Mouse (Mus musculus): Measurements from ENCODE around the gene Tmem274.
"Not testable (repeated sequence)": the region's sequence is repeated elsewhere in the genome, so short reads cannot be mapped to it uniquely, and the experiment has no call there.

Gene Tmem274

DNA sequence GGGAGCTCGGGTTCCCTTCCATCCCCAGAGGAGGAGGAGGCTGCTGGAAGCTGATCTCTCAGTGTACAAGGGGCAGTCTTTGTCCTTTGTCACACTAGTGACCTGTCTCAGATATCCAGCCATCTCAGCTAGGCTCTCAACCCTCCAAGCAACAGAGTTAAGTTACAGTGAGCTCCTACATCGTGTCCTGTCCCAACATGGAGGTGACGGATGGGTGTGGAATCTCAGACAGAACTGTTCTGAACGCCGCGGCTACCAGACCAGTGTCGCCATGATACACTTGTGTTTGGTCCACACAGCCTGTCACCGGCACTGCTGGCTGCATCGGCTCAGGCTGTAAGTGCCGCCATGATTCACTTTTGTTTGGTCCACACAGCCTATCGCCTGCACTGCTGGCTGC, at the start of gene Tmem274:
TSS of gene Tmem274 (plus strand) at position 301 of the 400 bp plus-strand sequence.
- no peak for DNase-seq

DNA sequence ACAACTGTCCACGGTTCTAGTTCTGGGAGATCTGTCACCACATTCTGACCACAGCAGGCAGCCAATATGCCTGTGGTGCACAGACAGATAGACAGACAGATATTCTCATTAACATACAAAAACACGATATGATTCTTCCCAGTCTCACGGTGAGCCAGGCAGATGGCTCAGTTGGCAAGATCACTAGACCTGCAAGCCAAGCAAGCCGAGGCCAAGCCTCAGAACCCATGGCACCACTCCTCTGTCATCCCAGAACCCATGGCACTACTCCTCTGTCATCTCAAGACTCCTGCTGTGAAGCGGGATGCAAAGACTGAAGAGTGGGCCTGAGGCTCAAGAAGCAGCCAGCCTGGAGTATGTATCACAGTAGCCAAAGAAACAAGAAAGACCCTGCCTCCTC, 47.6 kb upstream of the Tmem274 start:
- peak; percentile 82 to 91 for DNase-seq

DNA sequence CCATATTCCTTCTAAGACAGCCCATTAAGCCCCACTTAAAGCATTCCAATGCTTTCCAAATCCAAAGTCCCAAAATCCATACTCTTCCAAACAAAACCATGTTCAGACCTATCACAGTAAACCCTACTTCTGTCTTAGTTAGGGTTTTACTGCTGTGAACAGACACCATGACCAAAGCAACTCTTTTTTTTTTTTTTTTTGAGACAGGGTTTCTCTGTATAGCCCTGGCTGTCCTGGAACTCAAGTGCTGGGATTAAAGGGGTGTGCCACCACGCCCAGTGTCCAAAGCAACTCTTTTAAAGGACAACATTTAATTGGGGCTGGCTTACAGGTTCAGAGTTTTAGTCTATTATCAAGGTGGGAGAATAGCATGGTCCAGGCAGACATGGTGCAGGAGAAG, 45.3 kb upstream of the Tmem274 start:
- DNase-seq, result not testable (repeated sequence)

DNA sequence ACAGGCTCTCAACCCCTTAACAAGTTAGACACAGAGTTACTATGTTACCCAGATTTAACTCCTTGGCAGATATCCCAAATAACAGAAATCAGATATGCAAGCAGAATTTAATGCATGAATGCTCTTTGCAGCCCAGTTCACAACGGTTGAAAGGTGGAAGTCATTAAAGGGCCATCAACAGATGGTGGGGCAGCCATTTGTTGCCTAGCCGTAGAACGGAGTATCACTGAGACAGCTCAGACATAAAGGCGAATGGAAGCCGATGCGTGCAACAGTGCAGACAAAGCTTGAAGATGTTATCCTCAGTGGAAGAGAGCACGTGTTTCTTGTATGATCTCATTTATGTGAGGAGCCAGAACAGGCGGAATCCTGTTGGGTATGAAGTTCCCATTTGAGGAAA, 36.6 kb upstream of the Tmem274 start:
- DNase-seq, result no peak

DNA sequence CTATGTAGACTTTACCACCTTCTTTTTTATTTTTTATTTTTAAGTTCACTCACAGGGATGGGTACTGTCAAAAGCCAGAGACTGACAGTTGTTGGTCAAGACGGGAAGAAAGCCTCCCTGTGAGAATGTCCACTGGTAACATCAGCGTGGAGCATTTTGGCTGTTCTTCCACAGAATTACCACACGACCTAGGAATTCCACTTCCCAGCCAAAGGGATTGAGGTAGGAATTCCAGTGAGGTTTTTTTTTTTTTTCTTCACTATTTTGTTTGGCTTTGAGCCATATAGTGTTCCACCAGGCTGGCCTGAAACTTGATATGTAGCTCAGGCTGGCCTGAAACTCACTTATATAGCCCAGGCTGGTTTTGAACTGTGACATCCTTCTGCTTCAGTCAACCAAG, 34.7 kb upstream of the Tmem274 start:
- no peak for DNase-seq

DNA sequence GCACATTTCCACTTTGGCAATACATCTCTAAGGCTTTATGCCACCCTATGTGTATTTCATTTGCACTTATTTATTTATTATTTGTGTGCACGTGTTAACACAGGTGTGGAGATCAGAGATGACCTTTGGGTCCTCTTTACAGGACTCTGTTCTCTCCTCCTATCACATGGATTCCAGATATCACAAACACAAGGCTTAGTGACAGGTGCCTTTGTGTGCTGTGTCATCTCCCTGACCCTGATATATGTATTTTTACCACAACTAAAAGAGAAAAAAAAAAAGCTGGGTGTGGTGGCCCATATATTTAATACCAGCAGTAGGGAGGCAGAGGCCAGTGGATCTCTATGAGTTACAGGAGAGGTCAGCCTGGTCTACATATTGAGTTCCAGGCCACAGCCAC, 32.7 kb upstream of the Tmem274 start:
- DNase-seq, result no peak

DNA sequence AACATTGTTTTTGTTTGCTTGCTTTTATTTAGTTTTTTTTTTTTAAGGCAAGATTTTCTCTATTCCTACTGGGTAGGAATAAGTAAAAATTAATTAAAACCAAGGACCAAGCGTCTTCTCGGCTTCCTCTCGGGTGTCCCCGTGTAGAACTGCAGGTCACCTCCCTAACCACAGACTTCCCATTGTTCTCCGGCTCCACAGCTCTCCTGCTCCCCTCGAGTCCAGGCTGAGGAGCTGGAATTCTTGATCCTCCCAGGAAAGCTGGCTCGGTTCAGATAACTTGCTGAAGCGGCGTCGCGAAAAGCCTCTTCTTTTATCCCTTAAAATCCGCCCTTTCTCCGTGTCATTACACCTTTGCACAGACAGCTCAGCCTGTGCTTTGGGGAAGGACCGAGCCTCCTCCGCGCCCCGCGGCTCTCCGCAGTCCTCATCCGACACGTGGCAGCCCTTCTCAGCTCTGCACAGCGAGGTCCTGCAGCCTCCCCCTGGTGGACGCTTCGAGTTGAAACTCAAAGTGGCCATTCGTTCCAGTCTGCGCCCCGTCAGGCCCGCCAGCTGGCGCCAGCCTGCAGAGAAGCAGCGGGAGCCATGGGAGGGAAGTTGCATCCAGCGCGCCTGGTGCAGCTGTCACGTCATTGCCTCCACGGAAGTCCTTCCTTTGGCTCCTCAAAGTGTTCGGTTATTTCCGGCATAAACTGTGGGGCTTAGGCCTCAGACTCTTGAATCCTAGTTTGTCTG, 32.0 kb upstream of the Tmem274 start:
- peak; percentile 91 to 93 for DNase-seq

DNA sequence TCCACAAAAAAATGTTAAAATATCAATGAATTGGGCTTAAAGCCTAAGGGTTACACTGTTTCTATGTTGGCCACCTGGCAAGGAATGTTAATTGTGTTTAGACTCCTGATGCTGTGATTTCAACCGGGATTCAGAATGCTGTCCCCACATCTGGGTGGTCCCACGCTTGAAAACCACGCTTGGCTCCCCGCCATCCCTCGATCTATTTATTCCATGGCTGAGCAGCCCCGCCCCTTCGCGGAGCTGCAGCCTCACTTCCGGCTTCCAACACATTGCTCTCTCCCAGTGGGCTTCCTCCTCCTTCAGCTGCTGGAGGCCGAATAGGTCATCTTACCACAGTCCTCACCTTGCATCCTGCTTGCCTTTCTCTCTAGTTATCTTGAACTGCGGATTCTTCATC, 31.3 kb upstream of the Tmem274 start:
- peak; percentile 57 to 67 for DNase-seq

DNA sequence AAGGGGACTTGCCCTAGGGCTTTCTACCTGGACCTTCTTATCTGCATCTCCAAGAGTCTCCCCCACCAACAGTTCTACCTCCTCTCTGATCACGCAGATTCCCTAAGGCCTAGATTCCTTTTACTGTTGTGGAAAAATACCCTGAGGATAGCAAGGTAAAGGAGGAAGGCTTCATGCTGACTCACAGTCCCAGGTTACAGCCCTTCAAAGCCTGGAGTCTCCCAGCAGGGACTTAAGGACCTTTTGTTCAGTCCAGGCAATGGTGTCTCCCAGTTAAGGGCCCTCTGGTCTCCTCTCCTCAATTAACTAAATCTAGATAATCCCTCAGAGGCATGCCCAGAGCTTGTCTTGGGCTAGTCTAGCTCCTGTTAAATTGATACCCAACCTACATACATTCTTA, 30.9 kb upstream of the Tmem274 start:
- no peak for DNase-seq

DNA sequence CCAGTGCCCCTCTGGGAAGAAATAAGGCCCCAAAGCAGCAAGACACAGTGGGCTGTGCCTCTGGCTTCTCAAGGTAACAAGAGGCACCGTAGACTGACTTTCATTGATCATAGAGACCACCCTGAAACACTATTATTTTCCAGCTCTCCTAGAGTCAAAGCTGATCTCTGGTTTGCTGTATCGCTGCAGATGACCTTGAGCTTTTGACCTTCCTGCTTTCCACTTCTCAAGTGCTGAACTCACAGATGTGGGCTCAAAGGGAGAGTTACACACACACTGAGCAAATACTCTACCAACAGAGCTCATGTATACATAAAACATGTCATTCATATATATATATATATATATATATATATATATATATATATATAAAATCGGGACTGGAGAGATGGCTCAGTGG, 26.5 kb upstream of the Tmem274 start:
- DNase-seq, result no peak

DNA sequence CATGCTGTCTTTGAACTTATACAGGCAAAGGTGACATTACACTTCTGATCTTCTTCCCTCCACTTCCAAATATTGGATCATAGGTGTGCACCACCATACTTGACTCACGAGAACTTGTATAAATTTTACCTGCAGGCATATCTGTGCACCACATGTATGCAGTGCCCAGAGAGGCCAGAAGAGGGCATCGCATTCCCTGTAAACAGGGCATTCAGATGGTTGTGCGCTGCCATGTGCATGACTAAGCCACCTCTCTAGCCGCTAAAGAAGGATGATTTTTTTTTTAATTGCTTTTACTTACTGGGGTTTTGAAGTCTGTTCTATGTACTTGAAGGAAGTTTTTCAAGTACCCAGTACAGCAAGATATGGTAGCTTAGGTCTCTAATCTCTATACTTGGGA, 23.5 kb upstream of the Tmem274 start:
- DNase-seq, result peak; percentile 59 to 86

DNA sequence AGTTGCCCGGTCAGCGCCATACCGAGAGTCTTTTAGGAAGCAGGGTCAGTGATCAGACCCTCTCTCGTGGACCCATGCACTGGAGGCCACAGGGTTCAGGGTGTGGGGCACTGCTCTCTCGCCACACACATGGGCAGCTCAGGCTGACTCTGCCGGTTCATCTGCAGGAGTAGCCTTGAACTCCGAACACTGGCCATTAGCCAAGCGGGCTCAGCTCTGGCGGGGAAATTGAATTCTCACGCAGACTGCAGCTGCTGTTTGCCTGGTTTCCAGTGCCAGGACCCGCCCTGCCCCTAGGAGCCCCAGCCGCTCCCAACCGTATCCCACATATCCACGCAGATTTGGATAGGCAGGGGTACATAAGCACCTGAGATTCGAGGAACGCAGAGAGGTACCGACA, 22.9 kb upstream of the Tmem274 start:
- peak; percentile 48 to 55 for DNase-seq

DNA sequence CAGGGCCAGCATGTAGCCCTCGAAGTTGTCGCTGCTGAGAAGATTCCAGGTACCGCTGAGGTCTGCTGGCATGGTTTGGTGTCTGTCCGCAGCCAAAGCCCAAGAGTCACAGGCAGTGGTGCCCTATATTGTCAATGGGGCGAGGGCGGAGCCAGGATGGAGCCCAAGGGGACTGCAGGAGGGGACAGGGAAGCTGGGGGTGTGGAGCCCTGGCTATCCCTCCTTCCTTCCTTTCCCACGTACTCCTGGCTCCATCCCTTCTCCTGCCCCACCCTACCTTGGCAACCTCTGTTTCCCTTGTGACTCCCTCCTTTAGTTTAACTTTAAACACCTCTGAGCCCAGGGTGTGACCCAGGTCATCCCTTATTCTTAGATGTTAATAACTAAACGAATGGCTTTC, 22.3 kb upstream of the Tmem274 start, which contains the start of gene Rbp7:
TSS of gene Rbp7 (minus strand) at position 100 of the 400 bp plus-strand sequence.
- DNase-seq, result no peak

DNA sequence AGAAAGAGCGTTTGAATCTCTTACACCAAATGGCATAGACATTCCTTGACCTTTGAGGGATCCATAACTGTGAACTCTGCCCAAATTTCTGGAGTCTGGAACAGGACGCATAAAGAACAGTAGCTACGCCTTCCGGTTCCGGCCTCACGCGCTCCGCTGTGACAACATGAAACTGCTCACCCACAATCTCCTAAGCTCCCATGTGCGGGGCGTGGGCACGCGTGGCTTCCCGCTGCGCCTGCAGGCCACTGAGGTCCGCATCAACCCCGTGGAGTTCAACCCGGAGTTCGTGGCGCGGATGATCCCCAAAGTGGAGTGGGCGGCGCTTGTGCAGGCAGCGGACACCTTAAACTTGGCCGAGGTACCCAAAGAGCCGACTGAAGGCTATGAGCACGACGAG, 20.0 kb upstream of the Tmem274 start:
- not testable (repeated sequence) for DNase-seq

DNA sequence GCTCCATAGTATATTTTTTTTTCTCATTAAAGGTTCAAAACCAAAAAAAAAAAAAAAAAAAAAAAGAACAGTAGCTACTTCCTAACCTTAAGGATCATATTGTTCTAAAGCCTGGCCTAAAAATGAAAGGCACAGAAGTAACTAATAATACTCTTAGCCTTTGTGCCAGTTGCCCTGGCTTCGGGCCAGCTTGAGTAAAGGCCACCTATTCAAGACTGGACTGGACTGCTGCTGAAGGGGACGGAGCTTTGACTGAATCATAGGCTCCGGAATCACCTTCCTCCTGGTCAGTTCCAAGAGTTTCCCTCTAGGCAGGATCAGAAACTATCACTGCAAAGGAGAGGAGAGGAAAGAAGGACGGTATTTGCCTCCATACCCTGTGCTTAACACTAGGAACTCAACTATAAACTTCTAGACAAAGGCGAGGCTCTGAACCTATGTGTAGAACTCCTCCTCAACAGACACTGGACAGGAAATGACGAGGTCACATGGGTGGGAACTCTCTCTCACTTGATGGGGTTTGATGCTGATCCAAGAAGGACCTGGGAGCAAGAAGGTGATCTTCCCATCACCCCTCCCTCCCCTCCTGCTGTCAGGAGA, 19.2 kb upstream of the Tmem274 start:
- DNase-seq, result no peak

DNA sequence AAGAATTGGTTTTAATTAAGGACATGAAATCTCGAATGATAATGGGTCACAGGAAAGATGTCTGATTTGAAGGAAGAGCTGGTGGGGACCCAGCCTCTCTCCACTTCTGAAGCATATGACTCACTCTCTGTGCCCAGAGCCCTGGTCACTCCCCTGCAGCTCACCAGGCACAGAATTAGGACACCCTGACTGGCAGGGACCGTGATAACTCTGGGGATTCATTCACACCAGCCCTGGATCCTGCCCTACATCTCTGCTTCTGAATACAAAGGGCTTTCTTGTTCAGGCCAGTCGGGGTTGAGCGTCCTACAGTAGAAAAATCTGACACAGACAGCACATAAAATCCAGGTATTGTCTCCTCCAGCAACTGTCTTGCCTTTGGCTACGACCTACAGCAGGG, 18.7 kb upstream of the Tmem274 start:
- DNase-seq, result no peak

DNA sequence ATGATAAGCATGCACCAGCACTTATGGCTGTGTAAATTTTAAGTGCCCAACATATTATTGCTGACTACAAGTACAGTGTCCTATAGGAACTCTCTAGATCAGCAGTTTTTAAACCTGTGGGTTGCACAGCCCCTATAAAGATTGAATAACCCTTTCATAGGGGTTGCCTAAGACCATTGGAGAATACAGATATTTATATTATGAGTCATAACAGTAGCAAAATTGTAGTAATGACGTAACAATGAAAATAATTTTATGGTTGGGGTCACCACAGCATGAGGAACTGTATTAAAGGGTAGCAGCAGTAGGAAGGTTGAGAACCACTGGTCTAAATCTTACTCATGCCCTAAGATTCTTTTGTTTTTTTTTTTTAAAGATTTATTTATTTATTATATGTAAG, 17.8 kb upstream of the Tmem274 start:
- no peak for DNase-seq

DNA sequence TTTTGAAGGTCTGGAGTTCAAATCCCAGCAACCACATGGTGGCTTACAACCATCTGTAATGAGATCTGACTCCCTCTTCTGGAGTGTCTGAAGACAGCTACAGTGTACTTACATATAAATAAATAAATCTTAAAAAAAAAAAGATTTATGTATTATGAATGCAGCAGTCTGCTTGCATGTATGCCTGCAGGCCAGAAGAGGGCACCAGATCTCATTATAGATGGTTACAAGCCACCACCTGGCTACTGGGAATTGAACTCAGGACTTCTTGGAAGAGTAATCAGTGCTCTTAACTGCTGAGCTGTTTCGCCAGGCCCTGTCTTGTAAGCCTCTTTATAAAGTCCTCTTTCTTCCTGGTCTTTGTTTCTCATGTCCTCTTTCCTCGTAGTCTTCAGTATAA, 16.7 kb upstream of the Tmem274 start:
- not testable (repeated sequence) for DNase-seq

DNA sequence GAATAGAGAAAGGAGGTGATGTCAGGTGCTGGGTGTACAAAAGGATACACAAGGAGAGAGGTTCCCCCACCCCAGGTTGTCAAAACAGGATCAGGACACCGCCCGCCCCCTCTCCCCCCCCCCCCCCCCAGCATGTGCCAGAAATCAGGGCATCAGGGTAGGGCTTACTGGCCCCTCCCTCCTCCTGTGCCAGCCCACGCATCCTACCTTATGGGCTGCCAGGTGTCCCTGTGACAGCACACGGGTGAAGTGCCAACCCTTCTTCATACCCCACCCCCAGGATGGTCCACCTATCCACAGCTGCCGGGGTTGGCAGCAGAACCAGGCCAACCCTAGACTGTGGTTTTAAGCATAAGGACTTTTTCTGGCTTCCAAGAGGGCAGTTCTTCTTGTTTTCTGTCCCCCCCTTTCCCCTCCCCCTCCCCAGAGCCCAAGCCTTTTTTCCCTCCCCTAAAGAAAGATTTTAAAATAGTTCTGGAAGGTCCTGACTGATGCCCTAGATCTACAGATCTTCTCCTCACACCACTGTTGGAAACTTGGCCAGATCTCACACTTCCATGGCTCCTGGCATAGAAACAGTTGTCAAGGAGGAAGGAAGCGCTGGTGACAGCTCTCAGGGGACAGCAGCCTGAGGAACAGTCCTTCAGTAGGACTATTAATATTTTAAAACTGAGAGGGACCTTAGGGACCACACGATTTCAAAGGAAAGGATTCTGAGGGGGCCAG, 15.4 kb upstream of the Tmem274 start:
- DNase-seq, result peak; percentile 76 to 80

DNA sequence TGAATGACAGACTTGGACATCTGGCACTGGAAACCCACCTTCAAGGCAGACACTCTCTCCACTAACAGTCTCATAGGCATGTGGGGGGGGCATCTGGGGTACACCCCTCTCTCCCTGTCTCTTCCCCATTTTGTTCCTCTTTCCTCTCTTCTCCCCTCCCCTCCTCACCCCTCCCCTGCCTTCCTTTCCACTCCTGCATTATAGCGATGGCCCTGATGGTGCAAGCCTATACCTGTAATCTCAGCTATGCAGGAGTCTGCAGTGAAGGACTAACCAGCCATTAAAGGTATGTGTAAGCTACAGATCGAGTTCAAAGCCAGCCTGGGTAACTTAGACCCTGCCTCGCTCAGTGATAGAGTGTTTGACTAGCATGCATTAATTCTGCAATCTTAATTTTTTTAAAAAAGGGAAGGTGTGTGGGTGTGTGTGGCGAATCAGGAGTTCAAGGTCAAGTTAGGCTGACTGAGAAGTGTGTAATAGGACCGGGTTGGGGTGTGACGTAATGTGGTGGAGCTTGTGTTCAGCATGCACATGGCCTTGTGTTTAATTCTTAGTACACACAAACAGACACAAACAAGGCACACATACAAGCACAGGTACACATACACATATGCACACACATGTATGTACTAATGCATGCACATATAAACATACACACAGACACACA, 14.7 kb upstream of the Tmem274 start:
- peak in 1 of 2 experiments; percentile 30 for DNase-seq

DNA sequence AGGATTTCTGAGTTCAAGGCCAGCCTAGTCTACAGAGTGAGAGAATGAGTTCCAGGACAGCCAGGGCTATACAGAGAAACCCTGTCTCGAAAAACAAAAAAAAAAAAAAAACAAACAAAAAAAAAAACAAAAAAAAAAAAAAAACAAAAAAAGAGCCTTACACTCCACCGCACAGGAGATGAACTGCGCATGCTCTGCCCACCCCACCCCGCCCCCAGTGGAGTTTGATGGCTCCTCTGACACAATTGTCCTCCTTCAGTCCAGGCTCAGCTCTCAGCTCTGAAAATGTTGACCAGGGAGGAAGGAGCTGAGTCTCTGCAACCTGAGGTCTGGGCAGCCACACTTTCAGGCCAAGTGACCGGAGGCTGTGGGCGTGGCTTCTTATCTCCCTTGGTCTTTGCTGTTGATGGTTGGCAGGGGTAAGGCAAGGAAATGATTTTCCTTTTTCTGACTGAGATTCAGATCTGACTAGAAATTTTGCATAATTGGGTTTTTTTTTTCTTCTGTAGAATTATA, 13.7 kb upstream of the Tmem274 start:
- DNase-seq, result no peak

DNA sequence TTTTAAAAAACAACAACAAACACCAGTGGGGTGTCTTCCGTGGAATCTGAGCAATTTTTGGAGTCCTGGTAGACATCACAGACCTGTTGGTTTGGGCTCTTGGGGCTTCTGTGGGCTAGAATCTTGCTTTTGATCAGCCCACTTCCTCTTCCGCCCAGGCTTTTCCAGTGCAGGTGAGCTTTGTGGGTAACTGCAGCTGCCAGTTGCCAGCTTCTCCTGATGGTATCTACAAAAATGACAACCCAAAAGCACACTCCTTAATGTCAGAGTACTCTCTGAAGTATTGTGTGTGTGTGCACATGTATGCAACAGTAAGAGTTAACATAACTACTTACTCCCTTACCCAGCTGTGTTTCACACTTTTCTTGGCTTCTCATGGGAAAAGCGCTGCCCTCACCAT, 7.6 kb upstream of the Tmem274 start:
- no peak for DNase-seq

DNA sequence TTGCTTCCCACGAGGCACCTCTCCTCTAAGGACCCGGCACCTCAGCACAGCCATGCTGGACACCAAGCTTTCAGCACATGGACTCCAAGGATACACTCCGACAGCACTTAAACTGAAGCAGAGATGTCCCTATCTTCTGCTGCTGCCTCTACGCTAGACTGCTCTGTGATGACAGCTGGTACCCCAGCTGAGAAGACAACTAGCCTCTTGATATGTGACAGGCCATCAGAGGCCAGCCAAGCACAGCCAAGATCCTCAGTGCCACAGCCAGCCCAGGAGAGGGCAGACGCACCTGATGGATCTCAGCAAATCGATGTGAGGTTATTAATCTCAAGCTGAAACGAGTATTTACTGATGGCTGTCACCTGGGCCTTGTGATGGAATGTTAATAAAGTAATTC, 2.1 kb upstream of the Tmem274 start:
- DNase-seq, result peak; percentile 25 to 39

Measured in cerebellum, postnatal 14 days (tissue).